Mouse (Mus musculus) limb, embryonic 14.5 days (tissue): ENCODE results near the gene Ccnj. TPM values are rescaled to one million over a fixed set of nuclear protein-coding genes. Genes with fewer than 3 reads are reported as not detected.

Experiments
- ATAC-seq: fragments of 200-750 bp; cut with Nextera tagmentation; 2 replicates; pipeline ENCODE4 v1.8.0; 2017; ENCODE audit warnings: low read depth, moderate number of reproducible peaks, moderate TSS enrichment; ENCODE audit not compliant: low FRiP score
- DNase-seq: peaks from one replicate; pipeline ENCODE4 v3.0.0-alpha.2; 2015; ENCODE audit warnings: low spot score
- H3K27ac ChIP-seq: fragments of 300-500 bp; sonication (generic); replicated peaks from 2 replicates; pipeline ENCODE4 v1.5.1; 2014; ENCODE audit warnings: low read depth, mild to moderate bottlenecking, low read length, moderate library complexity, mixed read lengths
- H3K27me3 ChIP-seq: fragments of 300-500 bp; sonication (generic); 2 replicates; pipeline ENCODE4 v1.6.1; 2014; ENCODE audit warnings: low read length, mixed read lengths; ENCODE audit not compliant: control insufficient read depth, insufficient read depth
- H3K36me3 ChIP-seq: fragments of 300-500 bp; sonication (generic); 2 replicates; pipeline ENCODE4 v1.6.1; 2014; ENCODE audit warnings: mild to moderate bottlenecking, low read length, moderate library complexity, mixed read lengths; ENCODE audit not compliant: control insufficient read depth, insufficient read depth
- H3K4me1 ChIP-seq: fragments of 300-500 bp; sonication (generic); 2 replicates; pipeline ENCODE4 v1.6.1; 2014; ENCODE audit warnings: antibody characterized with exemption, low read length, mixed read lengths; ENCODE audit not compliant: control insufficient read depth, insufficient read depth
- H3K4me2 ChIP-seq: fragments of 300-500 bp; sonication (generic); replicated peaks from 2 replicates; pipeline ENCODE4 v1.6.1; 2014; ENCODE audit warnings: low read depth, mild to moderate bottlenecking, low read length, moderate library complexity; ENCODE audit not compliant: severe bottlenecking
- H3K4me3 ChIP-seq: fragments of 300-500 bp; sonication (generic); replicated peaks from 2 replicates; pipeline ENCODE4 v1.5.1; 2014; ENCODE audit warnings: low read length
- H3K9ac ChIP-seq: fragments of 300-500 bp; sonication (generic); 2 replicates; pipeline ENCODE4 v1.6.1; 2014; ENCODE audit warnings: mild to moderate bottlenecking, low read depth, low read length, moderate library complexity; ENCODE audit not compliant: severe bottlenecking
- H3K9me3 ChIP-seq: fragments of 300-500 bp; sonication (generic); 2 replicates; pipeline ENCODE4 v1.6.1; 2016; ENCODE audit warnings: low read length; ENCODE audit not compliant: control insufficient read depth
- POLR2A ChIP-seq: fragments of 200-500 bp; IDR thresholded peaks from 2 replicates; pipeline ENCODE4 v1.8.0; 2012; ENCODE audit warnings: inconsistent platforms, mild to moderate bottlenecking, moderate library complexity, borderline replicate concordance; ENCODE audit not compliant: insufficient read depth, insufficient read length; ENCODE audit errors: extremely low read depth
- whole genome bisulfite sequencing: fragments of 180-500 bp; shearing (Covaris S2); extraction: QIAGEN DNeasy Blood & Tissue Kit; methylation state at CpG from one replicate; pipeline ENCODE4 v1.1.7; 2014; 5-methylcytosine and 5-hydroxymethylcytosine counted together
- microRNA-seq: library from miRNA; unstranded; fragments of <30 nt; microRNA quantifications from one replicate; pipeline ENCODE4, GENCODE M21; 2016
- polyA plus RNA-seq, 2 experiments: library from polyadenylated mRNA; depleted of rRNA in 1 of 2; stranded (reverse) in 1 of 2; unstranded in 1 of 2; fragments of >200 nt; fragmentation: Nextera tagmentation in 1 of 2; extraction: Ambion mirVana in 1 of 2; gene quantifications; 2 replicates each; pipeline versions ENCODE4 v1.2.1 to v1.2.3; 2012 to 2014

The Ccnj gene
- polyA plus RNA-seq, 2 experiments = 9.8 to 12.3 TPM

DNA sequence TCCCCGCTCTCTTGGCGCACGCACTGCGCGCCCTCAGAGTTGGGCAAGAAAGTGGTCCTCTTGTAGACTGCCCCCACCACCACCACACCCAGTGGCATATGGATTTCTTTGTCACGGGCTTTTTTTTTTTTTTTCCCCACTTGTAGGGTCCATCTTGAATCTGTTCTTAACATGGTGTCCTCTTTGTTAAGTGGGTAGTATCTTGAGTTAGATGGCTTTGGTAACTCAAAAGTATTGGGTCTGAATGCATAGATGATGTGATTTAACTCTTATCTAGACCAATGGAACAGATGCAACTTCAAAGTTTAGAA, 64.3 kb downstream of the Ccnj start:
- H3K27me3 ChIP-seq = 0 out of 2 replicates have a peak, but pooled peaks cover 3% of the 10 kb centered on the region
- H3K4me3 ChIP-seq = peak overlapping the region; percentile 74
- no peak; the same call in 1 of the 2 replicates for ATAC-seq
- no peak for TF ChIP-seq POLR2A
- under 1% methylated on average over 6 of the region's 6 CpGs for WGBS
- 0 out of 2 replicates have a peak, but pooled peaks cover 9% of the 10 kb centered on the region for H3K36me3 ChIP-seq
- H3K4me2 ChIP-seq = peak overlapping the region; percentile 68
- peak overlapping the region; percentile 97 for H3K27ac ChIP-seq
- no peak for DNase-seq
- H3K9ac ChIP-seq = peak overlapping the region; percentile 82
- peaks cover 11% of the 10 kb centered on the region; the same call in 1 of the 2 replicates for H3K9me3 ChIP-seq
- H3K4me1 ChIP-seq = no peaks in the 10 kb centered on the region

Small RNA genes within 50 kb of the gene (microRNA-seq; reads per million reads assigned to microRNA genes)
- gene Mir8092 = not detected

Other genes with a start within 250 kb of the Ccnj start
- gene Aldh18a1, start 242.8 kb upstream of the Ccnj start, polyA plus RNA-seq (2012; rRNA removed) = 79.8 and 83.3 TPM in 2 replicates
- gene Aldh18a1, start 242.8 kb upstream of the Ccnj start, polyA plus RNA-seq (2014; fragmentation: Nextera tagmentation; extraction: Ambion mirVana) = 63.2 and 65.3 TPM in 2 replicates
- gene Tctn3, start 219.0 kb upstream of the Ccnj start, polyA plus RNA-seq (2012; rRNA removed) = 17.0 and 22.3 TPM in 2 replicates
- 11.4 and 13.1 TPM in 2 replicates for gene Tctn3, start 219.0 kb upstream of the Ccnj start, polyA plus RNA-seq (2014; fragmentation: Nextera tagmentation; extraction: Ambion mirVana)
- gene Entpd1, start 218.9 kb upstream of the Ccnj start, polyA plus RNA-seq (2012; rRNA removed) = 7.4 and 9.5 TPM in 2 replicates
- gene Entpd1, start 218.9 kb upstream of the Ccnj start, polyA plus RNA-seq (2014; fragmentation: Nextera tagmentation; extraction: Ambion mirVana) = 9.8 and 11.0 TPM in 2 replicates
- gene Cc2d2b, start 82.5 kb upstream of the Ccnj start, polyA plus RNA-seq (2012; rRNA removed) = 0.04 and 0.05 TPM in 2 replicates
- 0.22 and 0.55 TPM in 2 replicates for gene Cc2d2b, start 82.5 kb upstream of the Ccnj start, polyA plus RNA-seq (2014; fragmentation: Nextera tagmentation; extraction: Ambion mirVana)
- gene Zfp518a, start 63.4 kb downstream of the Ccnj start, polyA plus RNA-seq (2012; rRNA removed) = 8.0 and 8.5 TPM in 2 replicates
- gene Zfp518a, start 63.4 kb downstream of the Ccnj start, polyA plus RNA-seq (2014; fragmentation: Nextera tagmentation; extraction: Ambion mirVana) = 13.7 and 15.0 TPM in 2 replicates
- 0.36 and 0.72 TPM in 2 replicates for gene Blnk, start 163.3 kb downstream of the Ccnj start, polyA plus RNA-seq (2012; rRNA removed)
- 1.2 and 1.6 TPM in 2 replicates for gene Blnk, start 163.3 kb downstream of the Ccnj start, polyA plus RNA-seq (2014; fragmentation: Nextera tagmentation; extraction: Ambion mirVana)
- gene Dntt, start 198.0 kb downstream of the Ccnj start, polyA plus RNA-seq (2012; rRNA removed) = not detected in 2 replicates
- not detected in 2 replicates for gene Dntt, start 198.0 kb downstream of the Ccnj start, polyA plus RNA-seq (2014; fragmentation: Nextera tagmentation; extraction: Ambion mirVana)
- not detected in 2 replicates for gene Opalin, start 245.8 kb downstream of the Ccnj start, polyA plus RNA-seq (2012; rRNA removed)
- gene Opalin, start 245.8 kb downstream of the Ccnj start, polyA plus RNA-seq (2014; fragmentation: Nextera tagmentation; extraction: Ambion mirVana) = not detected in 2 replicates